Mouse (Mus musculus) kidney, adult 2 months (tissue): ENCODE measurements at regions not wholly inside any gene's neighbourhood (a gene's known extent, or its start where the extent isn't known, plus 50 kb on each side); places are given as distances from the start of the nearest gene placed in this dataset.
A peak's percentile ranks its signal among the peaks of the same experiment; 100 is the strongest.

Experiments used
- DNase-seq: peaks from one replicate; pipeline ENCODE4 v3.0.0; 2021
- H3K27ac ChIP-seq: fragments of 200-500 bp; 2 replicates; pipeline ENCODE4 v1.5.1; 2012; ENCODE audit warnings: low read depth, low read length, control low read depth, inconsistent platforms; ENCODE audit not compliant: insufficient read depth
- H3K27me3 ChIP-seq: fragments of 200-500 bp; replicated peaks from 2 replicates; pipeline ENCODE4 v1.6.1; 2012; ENCODE audit warnings: mild to moderate bottlenecking, moderate library complexity, low read length, inconsistent platforms; ENCODE audit not compliant: control insufficient read depth, insufficient read depth
- H3K36me3 ChIP-seq: fragments of 200-500 bp; 2 replicates; pipeline ENCODE4 v1.6.1; 2012; ENCODE audit warnings: mild to moderate bottlenecking, moderate library complexity, low read length, inconsistent platforms; ENCODE audit not compliant: control insufficient read depth, insufficient read depth
- H3K4me1 ChIP-seq: fragments of 200-500 bp; 2 replicates; pipeline ENCODE4 v1.6.1; 2011; ENCODE audit warnings: low read length; ENCODE audit not compliant: control insufficient read depth, insufficient read depth
- H3K4me3 ChIP-seq: fragments of 200-500 bp; 2 replicates; pipeline ENCODE4 v1.5.1; 2011; ENCODE audit warnings: mild to moderate bottlenecking, low read depth, low read length, control low read depth; ENCODE audit not compliant: insufficient read depth
- CTCF ChIP-seq: fragments of 200-500 bp; conservative IDR thresholded peaks from 2 replicates; pipeline ENCODE4 v1.5.1; 2011; ENCODE audit warnings: low read depth, mild to moderate bottlenecking, control low read depth, low read length, moderate library complexity, mixed read lengths; ENCODE audit not compliant: insufficient read depth, insufficient read length
- POLR2A ChIP-seq: fragments of 200-500 bp; IDR thresholded peaks from one replicate; pipeline ENCODE4 v1.6.1; 2011; ENCODE audit warnings: low read depth, low read length, control low read depth
- WGBS: fragments of 180-500 bp; shearing (Covaris S2); methylation state at CpG from one replicate; pipeline ENCODE4 v1.1.7; 2018; 5-methylcytosine and 5-hydroxymethylcytosine counted together

GRCm38 (mm10) chr12:12562267-12562666, 300.3 kb downstream of the Fam49a start:
- H3K27me3 ChIP-seq: no peaks in the 10 kb centered on the region
- TF ChIP-seq POLR2A (no peak), CTCF (no peak)
- no peaks in the 10 kb centered on the region for H3K36me3 ChIP-seq
- H3K4me3 ChIP-seq: no peak overlapping the region
- no peak for DNase-seq
- no peaks in the 10 kb centered on the region for H3K4me1 ChIP-seq
- H3K27ac ChIP-seq: no peak overlapping the region
- WGBS: 87% methylated on average over 1 of the region's 1 CpGs

- Histone ChIP-seq H3K4me1 (peaks cover 3% of the 10 kb centered on the region; the same call in 1 of the 2 replicates), H3K27ac (no peak overlapping the region), H3K36me3 (no peaks in the 10 kb centered on the region), H3K27me3 (no peaks in the 10 kb centered on the region), H3K4me3 (no peak overlapping the region)
- TF ChIP-seq CTCF (no peak), POLR2A (no peak)
- WGBS: 38% methylated on average over 5 of the region's 5 CpGs
- DNase-seq: peak; percentile 36
Measured at GRCm38 (mm10) chr12:12551818-12552217, 289.9 kb downstream of the Fam49a start.

GRCm38 (mm10) chr12:12549649-12550048, 287.7 kb downstream of the Fam49a start:
- Histone ChIP-seq H3K36me3 (no peaks in the 10 kb centered on the region), H3K4me1 (peaks cover 3% of the 10 kb centered on the region; the same call in 1 of the 2 replicates), H3K27ac (no peak overlapping the region), H3K27me3 (no peaks in the 10 kb centered on the region), H3K4me3 (no peak overlapping the region)
- no peak for DNase-seq
- WGBS: 96% methylated on average over 3 of the region's 3 CpGs
- TF ChIP-seq POLR2A (no peak), CTCF (no peak)

GRCm38 (mm10) chr12:12548688-12549087, 286.7 kb downstream of the Fam49a start:
- no peak for DNase-seq
- H3K27me3 ChIP-seq: no peaks in the 10 kb centered on the region
- no peaks in the 10 kb centered on the region for H3K36me3 ChIP-seq
- H3K4me3 ChIP-seq: no peak overlapping the region
- no peak overlapping the region for H3K27ac ChIP-seq
- peaks cover 3% of the 10 kb centered on the region; the same call in 1 of the 2 replicates for H3K4me1 ChIP-seq
- TF ChIP-seq POLR2A: no peak
- TF ChIP-seq CTCF: no peak
- WGBS: 65% methylated on average over 2 of the region's 2 CpGs

- Histone ChIP-seq H3K27ac (no peak overlapping the region), H3K36me3 (no peaks in the 10 kb centered on the region), H3K4me3 (no peak overlapping the region), H3K27me3 (no peaks in the 10 kb centered on the region), H3K4me1 (peaks cover 3% of the 10 kb centered on the region; the same call in 1 of the 2 replicates)
- no peak for DNase-seq
- TF ChIP-seq POLR2A: no peak
- no peak for TF ChIP-seq CTCF
- 53% methylated on average over 1 of the region's 1 CpGs for WGBS
Measured at GRCm38 (mm10) chr12:12547477-12547876, 285.5 kb downstream of the Fam49a start.

- WGBS: 80% methylated on average over 5 of the region's 5 CpGs
- Histone ChIP-seq H3K27me3 (no peaks in the 10 kb centered on the region), H3K36me3 (no peaks in the 10 kb centered on the region), H3K4me1 (no peaks in the 10 kb centered on the region), H3K4me3 (no peak overlapping the region), H3K27ac (no peak overlapping the region)
- TF ChIP-seq POLR2A (no peak), CTCF (no peak)
- no peak for DNase-seq
Measured at GRCm38 (mm10) chr12:12546372-12547031, 284.6 kb downstream of the Fam49a start.

GRCm38 (mm10) chr12:12541076-12542070, 279.4 kb downstream of the Fam49a start:
- Histone ChIP-seq H3K27me3 (no peaks in the 10 kb centered on the region), H3K4me3 (no peak overlapping the region), H3K36me3 (no peaks in the 10 kb centered on the region), H3K27ac (no peak overlapping the region), H3K4me1 (no peaks in the 10 kb centered on the region)
- WGBS: 51% methylated on average over 13 of the region's 13 CpGs
- no peak for TF ChIP-seq POLR2A
- no peak for TF ChIP-seq CTCF
- DNase-seq: no peak
